Mouse (Mus musculus): Measurements from ENCODE around the gene Rnf183.

- TF ChIP-seq CTCF (IDR thresholded peaks at IDR 0.05; ENCODE audit: borderline replicate concordance, extremely low read depth, insufficient read depth, insufficient read length) (no peak), POLR2A (IDR thresholded peaks at IDR 0.05; ENCODE audit: borderline replicate concordance, extremely low read depth, insufficient read depth, insufficient read length, poor library complexity, severe bottlenecking) (no peak)
These were observed 28.1 kb upstream of the Rnf183 start for GRCm38 (mm10) chr4:62463124-62463523.

Measured in brain, embryonic 14.5 days (tissue).